Mouse (Mus musculus) yolk sac, embryonic 10.5 days (tissue): ENCODE measurements around the gene Gm5726.
"Not testable (repeated sequence)": the region's sequence is repeated elsewhere in the genome, so short reads cannot be mapped to it uniquely, and the experiment has no call there.

Source experiments
- DNase-seq: peaks from one replicate; pipeline ENCODE4 v3.0.0-alpha.2; 2017; ENCODE audit warnings: low spot score

The Gm5726 gene

DNA sequence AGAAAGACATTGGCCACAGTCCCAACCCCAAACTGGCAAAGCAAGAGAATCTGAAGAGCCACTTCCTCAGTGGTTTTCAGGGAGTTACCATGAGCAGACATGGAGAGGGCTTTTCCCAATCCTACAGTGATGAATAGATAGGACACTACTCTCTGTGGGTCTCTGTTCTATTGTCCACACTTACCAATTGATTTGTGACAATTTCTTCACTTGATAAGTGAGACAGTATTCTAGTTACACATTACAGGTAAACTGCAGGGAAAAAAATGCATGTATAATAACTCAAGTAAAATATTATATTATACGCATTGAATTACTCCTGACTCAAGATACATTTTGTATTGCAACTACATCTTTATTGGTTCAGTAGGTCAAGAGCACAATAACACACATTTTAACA lies at the start of gene Gm5726:
Gm5726 (minus strand) TSS at position 101 of the 400 bp plus-strand sequence.
- not testable (repeated sequence) for DNase-seq

DNA sequence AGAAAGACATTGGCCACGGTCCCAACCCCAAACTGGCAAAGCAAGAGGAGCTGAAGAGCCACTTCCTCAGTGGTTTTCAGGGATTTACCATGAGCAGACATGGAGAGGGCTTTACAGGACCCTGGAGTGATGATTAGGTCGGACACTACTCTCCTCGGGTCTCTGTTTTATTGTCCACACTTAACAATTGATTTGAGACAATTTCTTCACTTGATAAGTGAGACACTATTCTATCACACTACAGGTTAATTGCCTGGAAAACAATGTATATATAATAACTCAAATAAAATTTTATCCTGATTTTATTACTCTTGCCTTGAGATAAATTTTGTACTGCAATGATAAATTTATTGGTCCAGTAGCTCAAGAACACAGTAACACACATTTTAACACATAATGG lies 30.6 kb upstream of the Gm5726 start, which contains the start of gene Gm4141:
Gm4141 (minus strand) TSS at position 101 of the 400 bp plus-strand sequence.
- not testable (repeated sequence) for DNase-seq

DNA sequence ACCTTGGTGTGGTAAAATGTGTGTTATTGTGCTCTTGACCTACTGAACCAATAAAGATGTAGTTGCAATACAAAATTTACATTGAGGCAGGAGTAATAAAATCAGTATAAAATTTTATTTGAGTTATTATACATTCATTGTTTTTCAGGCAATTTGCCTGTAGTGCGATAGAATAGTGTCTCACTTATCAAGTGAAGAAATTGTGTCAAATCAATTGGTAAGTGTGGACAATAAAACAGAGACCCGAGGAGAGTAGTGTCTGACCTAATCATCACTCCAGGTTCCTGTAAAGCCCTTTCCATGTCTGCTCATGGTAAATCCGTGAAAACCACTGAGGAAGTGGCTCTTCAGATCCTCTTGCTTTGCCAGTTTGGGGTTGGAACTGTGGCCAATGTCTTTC lies 12.0 kb downstream of the Gm5726 start, which contains the start of gene Vmn1r104:
Vmn1r104 (plus strand) TSS at position 301 of the 400 bp plus-strand sequence.
- DNase-seq, result not testable (repeated sequence)

DNA sequence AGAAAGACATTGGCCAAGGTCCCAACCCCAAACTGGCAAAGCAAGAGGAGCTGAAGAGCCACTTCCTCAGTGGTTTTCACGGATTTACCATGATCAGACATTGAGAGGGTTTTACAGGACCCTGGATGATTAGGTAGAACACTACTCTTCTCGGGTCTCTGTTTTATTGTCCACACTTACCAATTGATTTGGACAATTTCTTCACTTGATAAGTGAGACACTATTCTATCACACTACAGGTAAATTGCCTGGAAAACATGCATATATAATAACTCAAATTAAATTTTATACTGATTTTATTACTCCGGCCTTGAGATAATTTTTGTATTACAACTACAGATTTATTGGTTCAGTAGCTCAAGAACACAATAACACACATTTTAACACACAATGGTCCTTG lies 35.1 kb downstream of the Gm5726 start, which contains the start of gene Vmn1r103:
Vmn1r103 (minus strand) TSS at position 101 of the 400 bp plus-strand sequence.
- not testable (repeated sequence) for DNase-seq
